Mouse (Mus musculus) lung, postnatal 0 days (tissue): Measurements from ENCODE around the gene Gm5105.

Experiments used
- CTCF ChIP-seq: IDR thresholded peaks from 2 replicates; pipeline ENCODE4 v1.5.1; 2016; ENCODE audit warnings: antibody characterized with exemption, mild to moderate bottlenecking
- EP300 ChIP-seq: IDR thresholded peaks from 2 replicates; pipeline ENCODE4 v1.6.1; 2016; ENCODE audit warnings: antibody characterized with exemption, mild to moderate bottlenecking, control low read depth

DNA sequence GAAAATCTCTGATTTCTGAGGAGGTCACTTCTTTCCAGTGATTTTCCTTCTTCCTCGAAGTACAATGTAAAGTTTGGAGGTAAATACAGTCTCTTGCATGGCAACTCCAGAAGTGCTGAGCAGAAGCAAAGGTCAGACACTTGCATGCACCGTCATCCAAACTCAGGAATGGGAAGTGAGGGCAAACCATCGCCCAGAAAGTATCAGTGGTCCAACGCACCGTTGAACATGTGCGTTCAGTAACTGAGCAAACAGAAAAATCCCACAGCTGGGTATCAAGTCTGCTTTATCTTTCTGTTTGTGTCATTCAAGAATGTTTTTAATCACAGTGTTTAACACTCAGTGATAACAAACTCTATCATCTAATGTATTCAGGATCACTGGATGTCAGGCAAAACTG is 64.6 kb downstream of the Gm5105 start:
- TF ChIP-seq CTCF (no peak), EP300 (no peak)
